Mouse (Mus musculus): ENCODE results near the gene Gm49405. TPM values are rescaled to one million over a fixed set of nuclear protein-coding genes. Genes with fewer than 3 reads are reported as not detected.
"Not testable (repeated sequence)": the region's sequence is repeated elsewhere in the genome, so short reads cannot be mapped to it uniquely, and the experiment has no call there.

Gm49405 gene
- total RNA-seq, 2 experiments from 2014 or later = 0.57 to 1.9 TPM

GRCm38 (mm10) chr19:4046866-4047254, 46.4 kb downstream of the Gm49405 start:
- ATAC-seq (replicated peaks; ENCODE audit: poor library complexity) = peak; percentile 23; the same call in 1 of the 2 replicates

GRCm38 (mm10) chr19:4047859-4048258, 47.4 kb downstream of the Gm49405 start:
- peak; percentile 65 for ATAC-seq (replicated peaks; ENCODE audit: poor library complexity)

GRCm38 (mm10) chr19:4049069-4049468, 48.6 kb downstream of the Gm49405 start:
- ATAC-seq (replicated peaks; ENCODE audit: poor library complexity) = not testable (repeated sequence)

GRCm38 (mm10) chr19:4051016-4051415, 50.6 kb downstream of the Gm49405 start:
- no peak for ATAC-seq (replicated peaks; ENCODE audit: poor library complexity)

GRCm38 (mm10) chr19:4051741-4052515, 51.5 kb downstream of the Gm49405 start:
- ATAC-seq (replicated peaks; ENCODE audit: poor library complexity) = 0 out of 2 replicates have a peak, but pooled peaks have one; percentile 47

- ATAC-seq (replicated peaks; ENCODE audit: poor library complexity) = no peak
Measured at GRCm38 (mm10) chr19:4052516-4053030, 52.1 kb downstream of the Gm49405 start.

GRCm38 (mm10) chr19:4054613-4055012, 54.2 kb downstream of the Gm49405 start:
- ATAC-seq (replicated peaks; ENCODE audit: poor library complexity) = no peak

Other genes starting within 250 kb of the Gm49405 start
Only the 30 nearest of the 32 such genes appear.
- 39.7 and 43.8 TPM in 2 replicates for gene Chka, start 148.9 kb upstream of the Gm49405 start, total RNA-seq (2015)
- gene Chka, start 148.9 kb upstream of the Gm49405 start, total RNA-seq (2017) = 38.2 and 39.8 TPM in 2 replicates
- 122 and 178 TPM in 2 replicates for gene Tcirg1, start 93.5 kb upstream of the Gm49405 start, total RNA-seq (2015)
- gene Tcirg1, start 93.5 kb upstream of the Gm49405 start, total RNA-seq (2017) = 208 and 211 TPM in 2 replicates
- gene Ndufs8, start 87.9 kb upstream of the Gm49405 start, total RNA-seq (2015) = 239 and 257 TPM in 2 replicates
- 65.6 and 86.1 TPM in 2 replicates for gene Ndufs8, start 87.9 kb upstream of the Gm49405 start, total RNA-seq (2017)
- 5.0 and 6.9 TPM in 2 replicates for gene Aldh3b1, start 70.8 kb upstream of the Gm49405 start, total RNA-seq (2015)
- gene Aldh3b1, start 70.8 kb upstream of the Gm49405 start, total RNA-seq (2017) = 10.5 and 12.6 TPM in 2 replicates
- gene Unc93b1, start 65.4 kb upstream of the Gm49405 start, total RNA-seq (2015) = 95.9 and 111 TPM in 2 replicates
- 175 and 202 TPM in 2 replicates for gene Unc93b1, start 65.4 kb upstream of the Gm49405 start, total RNA-seq (2017)
- gene Aldh3b3, start 42.0 kb upstream of the Gm49405 start, total RNA-seq (2015) = 0.32 and 0.71 TPM in 2 replicates
- gene Aldh3b3, start 42.0 kb upstream of the Gm49405 start, total RNA-seq (2017) = 0.04 and 0.27 TPM in 2 replicates
- gene Aldh3b2, start 28.3 kb upstream of the Gm49405 start, total RNA-seq (2015) = not detected in 2 replicates
- 0.25 TPM in 1 of 2 replicates, not detected in the other for gene Aldh3b2, start 28.3 kb upstream of the Gm49405 start, total RNA-seq (2017)
- gene Acy3, start 14.1 kb upstream of the Gm49405 start, total RNA-seq (2015) = 3.4 and 3.9 TPM in 2 replicates
- gene Acy3, start 14.1 kb upstream of the Gm49405 start, total RNA-seq (2017) = 1.2 and 1.6 TPM in 2 replicates
- not detected in 2 replicates for gene Tbx10, start 7.9 kb upstream of the Gm49405 start, total RNA-seq (2015)
- gene Tbx10, start 7.9 kb upstream of the Gm49405 start, total RNA-seq (2017) = not detected in 2 replicates
- gene Nudt8, start within 50 bp of the Gm49405 start, total RNA-seq (2015) = 15.1 and 16.2 TPM in 2 replicates
- gene Nudt8, start within 50 bp of the Gm49405 start, total RNA-seq (2017) = 10.4 and 14.4 TPM in 2 replicates
- 1.6 and 2.9 TPM in 2 replicates for gene Doc2g, start 2.7 kb downstream of the Gm49405 start, total RNA-seq (2015)
- 1.3 and 2.9 TPM in 2 replicates for gene Doc2g, start 2.7 kb downstream of the Gm49405 start, total RNA-seq (2017)
- 123 and 135 TPM in 2 replicates for gene Ndufv1, start 12.2 kb downstream of the Gm49405 start, total RNA-seq (2015)
- 223 and 254 TPM in 2 replicates for gene Ndufv1, start 12.2 kb downstream of the Gm49405 start, total RNA-seq (2017)
- 264 and 361 TPM in 2 replicates for gene Gstp1, start 37.4 kb downstream of the Gm49405 start, total RNA-seq (2015)
- gene Gstp1, start 37.4 kb downstream of the Gm49405 start, total RNA-seq (2017) = 79.8 and 88.4 TPM in 2 replicates
- gene Gstp2, start 45.4 kb downstream of the Gm49405 start, total RNA-seq (2015) = not detected in 2 replicates
- not detected in 2 replicates for gene Gstp2, start 45.4 kb downstream of the Gm49405 start, total RNA-seq (2017)
- 1.4 and 7.5 TPM in 2 replicates for gene Gstp3, start 58.9 kb downstream of the Gm49405 start, total RNA-seq (2015)
- 2.2 TPM in 2 replicates for gene Gstp3, start 58.9 kb downstream of the Gm49405 start, total RNA-seq (2017)
- not detected in 2 replicates for gene Cabp2, start 81.0 kb downstream of the Gm49405 start, total RNA-seq (2015)
- not detected in 2 replicates for gene Cabp2, start 81.0 kb downstream of the Gm49405 start, total RNA-seq (2017)
- 112 and 126 TPM in 2 replicates for gene Cdk2ap2, start 96.6 kb downstream of the Gm49405 start, total RNA-seq (2015)
- 24.2 and 44.8 TPM in 2 replicates for gene Cdk2ap2, start 96.6 kb downstream of the Gm49405 start, total RNA-seq (2017)
- 7.8 and 11.2 TPM in 2 replicates for gene Pitpnm1, start 99.4 kb downstream of the Gm49405 start, total RNA-seq (2015)
- gene Pitpnm1, start 99.4 kb downstream of the Gm49405 start, total RNA-seq (2017) = 6.8 and 17.2 TPM in 2 replicates
- 61.9 and 66.4 TPM in 2 replicates for gene Aip, start 125.2 kb downstream of the Gm49405 start, total RNA-seq (2015)
- gene Aip, start 125.2 kb downstream of the Gm49405 start, total RNA-seq (2017) = 24.4 and 31.1 TPM in 2 replicates
- gene Gpr152, start 139.2 kb downstream of the Gm49405 start, total RNA-seq (2015) = not detected in 2 replicates
- gene Gpr152, start 139.2 kb downstream of the Gm49405 start, total RNA-seq (2017) = 0.10 TPM in 1 of 2 replicates, not detected in the other
- gene Cabp4, start 143.4 kb downstream of the Gm49405 start, total RNA-seq (2015) = not detected in 2 replicates
- gene Cabp4, start 143.4 kb downstream of the Gm49405 start, total RNA-seq (2017) = not detected in 2 replicates
- gene Coro1b, start 148.0 kb downstream of the Gm49405 start, total RNA-seq (2015) = 138 and 142 TPM in 2 replicates
- 66.4 and 83.5 TPM in 2 replicates for gene Coro1b, start 148.0 kb downstream of the Gm49405 start, total RNA-seq (2017)
- 96.4 and 114 TPM in 2 replicates for gene Ptprcap, start 153.0 kb downstream of the Gm49405 start, total RNA-seq (2015)
- gene Ptprcap, start 153.0 kb downstream of the Gm49405 start, total RNA-seq (2017) = 79.5 and 83.5 TPM in 2 replicates
- gene Rps6kb2, start 162.7 kb downstream of the Gm49405 start, total RNA-seq (2015) = 21.6 and 22.1 TPM in 2 replicates
- gene Rps6kb2, start 162.7 kb downstream of the Gm49405 start, total RNA-seq (2017) = 23.1 and 30.2 TPM in 2 replicates
- gene Carns1, start 174.9 kb downstream of the Gm49405 start, total RNA-seq (2015) = 2.2 and 2.4 TPM in 2 replicates
- gene Carns1, start 174.9 kb downstream of the Gm49405 start, total RNA-seq (2017) = 1.0 and 2.1 TPM in 2 replicates
- 39.3 and 46.6 TPM in 2 replicates for gene Tbc1d10c, start 190.7 kb downstream of the Gm49405 start, total RNA-seq (2015)
- 15.3 and 17.5 TPM in 2 replicates for gene Tbc1d10c, start 190.7 kb downstream of the Gm49405 start, total RNA-seq (2017)
- gene Ppp1ca, start 191.4 kb downstream of the Gm49405 start, total RNA-seq (2015) = 395 and 413 TPM in 2 replicates
- 482 and 538 TPM in 2 replicates for gene Ppp1ca, start 191.4 kb downstream of the Gm49405 start, total RNA-seq (2017)
- 28.0 and 31.0 TPM in 2 replicates for gene Rad9a, start 201.0 kb downstream of the Gm49405 start, total RNA-seq (2015)
- 16.1 and 19.7 TPM in 2 replicates for gene Rad9a, start 201.0 kb downstream of the Gm49405 start, total RNA-seq (2017)
- gene Clcf1, start 213.6 kb downstream of the Gm49405 start, total RNA-seq (2015) = 2.8 and 5.0 TPM in 2 replicates
- 1.3 and 3.0 TPM in 2 replicates for gene Clcf1, start 213.6 kb downstream of the Gm49405 start, total RNA-seq (2017)
- gene AC109138.7, start 213.7 kb downstream of the Gm49405 start, total RNA-seq (2015) = not detected in 2 replicates
- gene AC109138.7, start 213.7 kb downstream of the Gm49405 start, total RNA-seq (2017) = not detected in 2 replicates